Mouse (Mus musculus): ENCODE measurements around the gene Hspa4. TPM values are rescaled to one million over a fixed set of nuclear protein-coding genes. Genes with fewer than 3 reads are reported as not detected.
"Not testable (repeated sequence)": the region's sequence is repeated elsewhere in the genome, so short reads cannot be mapped to it uniquely, and the experiment has no call there.

Gene Hspa4
- polyA plus RNA-seq, 1 experiment from 2014 or later = 51.7 TPM

GRCm38 (mm10) chr11:53332076-53332680, 31.9 kb upstream of the Hspa4 start:
- H3K27me3 ChIP-seq (ENCODE audit: control insufficient read depth, insufficient read depth, low read length) = no peaks in the 10 kb centered on the region
- H3K4me3 ChIP-seq (ENCODE audit: low read depth, low read length) = no peak overlapping the region
- no peak overlapping the region for H3K4me2 ChIP-seq (ENCODE audit: low read depth, low read length)
- WGBS = 93% methylated on average over 14 of the region's 14 CpGs
- H3K9ac ChIP-seq (replicated peaks; ENCODE audit: low read depth, low read length) = no peak overlapping the region
- peaks cover 17% of the 10 kb centered on the region; the same call in 1 of the 2 replicates for H3K36me3 ChIP-seq (ENCODE audit: control insufficient read depth, insufficient read depth, low read length)
- ATAC-seq (ENCODE audit: low read depth) = no peak
- H3K9me3 ChIP-seq (ENCODE audit: control insufficient read depth, low read length) = no peaks in the 10 kb centered on the region
- H3K4me1 ChIP-seq (ENCODE audit: control insufficient read depth, insufficient read depth, low read length) = no peaks in the 10 kb centered on the region
- H3K27ac ChIP-seq (ENCODE audit: low read depth, low read length) = no peak overlapping the region

GRCm38 (mm10) chr11:53331121-53331520, 30.9 kb upstream of the Hspa4 start:
- Histone ChIP-seq H3K9me3 (ENCODE audit: control insufficient read depth, low read length) (no peaks in the 10 kb centered on the region), H3K4me3 (ENCODE audit: low read depth, low read length) (no peak overlapping the region), H3K9ac (replicated peaks; ENCODE audit: low read depth, low read length) (no peak overlapping the region), H3K4me1 (ENCODE audit: control insufficient read depth, insufficient read depth, low read length) (no peaks in the 10 kb centered on the region), H3K4me2 (ENCODE audit: low read depth, low read length) (no peak overlapping the region), H3K27ac (ENCODE audit: low read depth, low read length) (no peak overlapping the region), H3K36me3 (ENCODE audit: control insufficient read depth, insufficient read depth, low read length) (peaks cover 17% of the 10 kb centered on the region; the same call in 1 of the 2 replicates), H3K27me3 (ENCODE audit: control insufficient read depth, insufficient read depth, low read length) (no peaks in the 10 kb centered on the region)
- WGBS = 96% methylated on average over 6 of the region's 6 CpGs
- no peak for ATAC-seq (ENCODE audit: low read depth)

GRCm38 (mm10) chr11:53330325-53330724, 30.1 kb upstream of the Hspa4 start:
- no peaks in the 10 kb centered on the region for H3K9me3 ChIP-seq (ENCODE audit: control insufficient read depth, low read length)
- WGBS = 93% methylated on average over 7 of the region's 7 CpGs
- ATAC-seq (ENCODE audit: low read depth) = no peak
- no peak overlapping the region for H3K9ac ChIP-seq (replicated peaks; ENCODE audit: low read depth, low read length)
- no peak overlapping the region for H3K4me3 ChIP-seq (ENCODE audit: low read depth, low read length)
- no peaks in the 10 kb centered on the region for H3K27me3 ChIP-seq (ENCODE audit: control insufficient read depth, insufficient read depth, low read length)
- H3K27ac ChIP-seq (ENCODE audit: low read depth, low read length) = no peak overlapping the region
- H3K36me3 ChIP-seq (ENCODE audit: control insufficient read depth, insufficient read depth, low read length) = peaks cover 17% of the 10 kb centered on the region; the same call in 1 of the 2 replicates
- H3K4me1 ChIP-seq (ENCODE audit: control insufficient read depth, insufficient read depth, low read length) = peaks cover 2% of the 10 kb centered on the region; the same call in 1 of the 2 replicates
- no peak overlapping the region for H3K4me2 ChIP-seq (ENCODE audit: low read depth, low read length)

GRCm38 (mm10) chr11:53324512-53324968, 24.3 kb upstream of the Hspa4 start, which contains the start of gene Zcchc10:
Zcchc10 (plus strand) TSS chr11:53324679.
- peaks cover 6% of the 10 kb centered on the region; the same call in 1 of the 2 replicates for H3K4me1 ChIP-seq (ENCODE audit: control insufficient read depth, insufficient read depth, low read length)
- ATAC-seq (ENCODE audit: low read depth) = peak; percentile 95
- no peaks in the 10 kb centered on the region for H3K9me3 ChIP-seq (ENCODE audit: control insufficient read depth, low read length)
- no peaks in the 10 kb centered on the region for H3K27me3 ChIP-seq (ENCODE audit: control insufficient read depth, insufficient read depth, low read length)
- WGBS = under 1% methylated on average over 21 of the region's 21 CpGs
- peak within 1 kb of the TSS; percentile 60 for H3K4me2 ChIP-seq (ENCODE audit: low read depth, low read length)
- H3K36me3 ChIP-seq (ENCODE audit: control insufficient read depth, insufficient read depth, low read length) = peaks cover 5% of the 10 kb centered on the region; the same call in 1 of the 2 replicates
- peak within 1 kb of the TSS; percentile 48; the same call in 1 of the 2 replicates for H3K27ac ChIP-seq (ENCODE audit: low read depth, low read length)
- peak within 1 kb of the TSS; percentile 66 for H3K4me3 ChIP-seq (ENCODE audit: low read depth, low read length)
- peak within 1 kb of the TSS; percentile 68 for H3K9ac ChIP-seq (replicated peaks; ENCODE audit: low read depth, low read length)

- whole genome bisulfite sequencing = 96% methylated on average over 13 of the region's 13 CpGs
- ATAC-seq (ENCODE audit: low read depth); H3K4me3 ChIP-seq (ENCODE audit: low read depth, low read length); H3K27ac ChIP-seq (ENCODE audit: low read depth, low read length); H3K9me3 ChIP-seq (ENCODE audit: control insufficient read depth, low read length); H3K4me2 ChIP-seq (ENCODE audit: low read depth, low read length); H3K9ac ChIP-seq (replicated peaks; ENCODE audit: low read depth, low read length); H3K36me3 ChIP-seq (ENCODE audit: control insufficient read depth, insufficient read depth, low read length); H3K4me1 ChIP-seq (ENCODE audit: control insufficient read depth, insufficient read depth, low read length); H3K27me3 ChIP-seq (ENCODE audit: control insufficient read depth, insufficient read depth, low read length): not testable (repeated sequence)
Measured at GRCm38 (mm10) chr11:53319867-53320266, 19.6 kb upstream of the Hspa4 start.

GRCm38 (mm10) chr11:53318568-53318967, 18.3 kb upstream of the Hspa4 start:
- not testable (repeated sequence) for ATAC-seq (ENCODE audit: low read depth); H3K36me3 ChIP-seq (ENCODE audit: control insufficient read depth, insufficient read depth, low read length); H3K9ac ChIP-seq (replicated peaks; ENCODE audit: low read depth, low read length); H3K9me3 ChIP-seq (ENCODE audit: control insufficient read depth, low read length); H3K27me3 ChIP-seq (ENCODE audit: control insufficient read depth, insufficient read depth, low read length); H3K4me1 ChIP-seq (ENCODE audit: control insufficient read depth, insufficient read depth, low read length); H3K27ac ChIP-seq (ENCODE audit: low read depth, low read length); H3K4me3 ChIP-seq (ENCODE audit: low read depth, low read length); H3K4me2 ChIP-seq (ENCODE audit: low read depth, low read length)
- 82% methylated on average over 3 of the region's 3 CpGs for WGBS

- 81% methylated on average over 7 of the region's 7 CpGs for WGBS
- H3K9ac ChIP-seq (replicated peaks; ENCODE audit: low read depth, low read length) = no peak overlapping the region
- ATAC-seq (ENCODE audit: low read depth) = no peak
- no peak overlapping the region for H3K4me2 ChIP-seq (ENCODE audit: low read depth, low read length)
- no peak overlapping the region for H3K27ac ChIP-seq (ENCODE audit: low read depth, low read length)
- no peaks in the 10 kb centered on the region for H3K9me3 ChIP-seq (ENCODE audit: control insufficient read depth, low read length)
- no peaks in the 10 kb centered on the region for H3K36me3 ChIP-seq (ENCODE audit: control insufficient read depth, insufficient read depth, low read length)
- H3K4me3 ChIP-seq (ENCODE audit: low read depth, low read length) = no peak overlapping the region
- no peaks in the 10 kb centered on the region for H3K4me1 ChIP-seq (ENCODE audit: control insufficient read depth, insufficient read depth, low read length)
- H3K27me3 ChIP-seq (ENCODE audit: control insufficient read depth, insufficient read depth, low read length) = no peaks in the 10 kb centered on the region
Measured at GRCm38 (mm10) chr11:53318041-53318440, 17.8 kb upstream of the Hspa4 start.

GRCm38 (mm10) chr11:53316996-53317395, 16.7 kb upstream of the Hspa4 start:
- H3K9me3 ChIP-seq (ENCODE audit: control insufficient read depth, low read length) = no peaks in the 10 kb centered on the region
- no peak overlapping the region for H3K4me3 ChIP-seq (ENCODE audit: low read depth, low read length)
- no peak overlapping the region for H3K4me2 ChIP-seq (ENCODE audit: low read depth, low read length)
- no peak overlapping the region for H3K9ac ChIP-seq (replicated peaks; ENCODE audit: low read depth, low read length)
- ATAC-seq (ENCODE audit: low read depth) = no peak
- no peaks in the 10 kb centered on the region for H3K27me3 ChIP-seq (ENCODE audit: control insufficient read depth, insufficient read depth, low read length)
- H3K27ac ChIP-seq (ENCODE audit: low read depth, low read length) = no peak overlapping the region
- 46% methylated on average over 6 of the region's 6 CpGs for WGBS
- no peaks in the 10 kb centered on the region for H3K4me1 ChIP-seq (ENCODE audit: control insufficient read depth, insufficient read depth, low read length)
- no peaks in the 10 kb centered on the region for H3K36me3 ChIP-seq (ENCODE audit: control insufficient read depth, insufficient read depth, low read length)

GRCm38 (mm10) chr11:53314770-53315173, 14.5 kb upstream of the Hspa4 start:
- Histone ChIP-seq H3K4me2 (ENCODE audit: low read depth, low read length) (no peak overlapping the region), H3K27me3 (ENCODE audit: control insufficient read depth, insufficient read depth, low read length) (no peaks in the 10 kb centered on the region), H3K4me3 (ENCODE audit: low read depth, low read length) (no peak overlapping the region), H3K9me3 (ENCODE audit: control insufficient read depth, low read length) (no peaks in the 10 kb centered on the region), H3K27ac (ENCODE audit: low read depth, low read length) (no peak overlapping the region), H3K9ac (replicated peaks; ENCODE audit: low read depth, low read length) (no peak overlapping the region), H3K4me1 (ENCODE audit: control insufficient read depth, insufficient read depth, low read length) (no peaks in the 10 kb centered on the region), H3K36me3 (ENCODE audit: control insufficient read depth, insufficient read depth, low read length) (no peaks in the 10 kb centered on the region)
- WGBS = 77% methylated on average over 1 of the region's 1 CpGs
- ATAC-seq (ENCODE audit: low read depth) = no peak
